Mouse (Mus musculus) midbrain, embryonic 16.5 days (tissue): Measurements from ENCODE around the gene Ociad2. TPM values are rescaled to one million over a fixed set of nuclear protein-coding genes. Genes with fewer than 3 reads are reported as not detected.

Experiments used
- ATAC-seq: fragments of 200-750 bp; cut with Nextera tagmentation; 2 replicates; pipeline ENCODE4 v1.8.0; 2017; ENCODE audit warnings: moderate TSS enrichment
- H3K27ac ChIP-seq: fragments of 300-500 bp; sonication (generic); 2 replicates; pipeline ENCODE4 v1.5.1; 2014; ENCODE audit warnings: mild to moderate bottlenecking, low read length, mixed read lengths
- H3K27me3 ChIP-seq: fragments of 300-500 bp; sonication (generic); 2 replicates; pipeline ENCODE4 v1.6.1; 2014; ENCODE audit warnings: low read depth, low read length, mixed read lengths; ENCODE audit not compliant: control insufficient read depth, insufficient read depth
- H3K36me3 ChIP-seq: fragments of 300-500 bp; sonication (generic); 2 replicates; pipeline ENCODE4 v1.6.1; 2014; ENCODE audit warnings: mild to moderate bottlenecking, low read length, moderate library complexity, mixed read lengths; ENCODE audit not compliant: control insufficient read depth, insufficient read depth
- H3K4me1 ChIP-seq: fragments of 300-500 bp; sonication (generic); 2 replicates; pipeline ENCODE4 v1.6.1; 2014; ENCODE audit warnings: mild to moderate bottlenecking, low read length, mixed read lengths; ENCODE audit not compliant: control insufficient read depth, insufficient read depth
- H3K4me2 ChIP-seq: fragments of 300-500 bp; sonication (generic); 2 replicates; pipeline ENCODE4 v1.6.1; 2014; ENCODE audit warnings: mild to moderate bottlenecking, low read length, mixed read lengths
- H3K4me3 ChIP-seq: fragments of 300-500 bp; sonication (generic); 2 replicates; pipeline ENCODE4 v1.5.1; 2014; ENCODE audit warnings: low read depth, mild to moderate bottlenecking, low read length, moderate library complexity, mixed read lengths
- H3K9ac ChIP-seq: fragments of 300-500 bp; sonication (generic); 2 replicates; pipeline ENCODE4 v1.6.1; 2014; ENCODE audit warnings: low read depth, low read length, mixed read lengths
- H3K9me3 ChIP-seq: fragments of 300-500 bp; sonication (generic); replicated peaks from 2 replicates; pipeline ENCODE4 v1.6.1; 2014; ENCODE audit warnings: mild to moderate bottlenecking, low read length, mixed read lengths; ENCODE audit not compliant: control insufficient read depth, poor library complexity, severe bottlenecking
- WGBS: fragments of 180-500 bp; shearing (Covaris S2); extraction: QIAGEN DNeasy Blood & Tissue Kit; methylation state at CpG from one replicate; pipeline ENCODE4 v1.1.7; 2014; 5-methylcytosine and 5-hydroxymethylcytosine counted together
- polyA plus RNA-seq: library from polyadenylated mRNA; unstranded; fragments of >200 nt; fragmentation: Nextera tagmentation; extraction: Ambion mirVana; gene quantifications from 2 replicates; pipeline ENCODE4 v1.2.1, GENCODE M21; 2015

Ociad2 gene
- polyA plus RNA-seq, 1 experiment from 2014 or later: 34.5 TPM

- H3K4me3 ChIP-seq: no peak overlapping the region
- no peak for ATAC-seq
- no peaks in the 10 kb centered on the region for H3K27me3 ChIP-seq
- no peak overlapping the region for H3K27ac ChIP-seq
- H3K4me2 ChIP-seq: no peak overlapping the region
- H3K4me1 ChIP-seq: no peaks in the 10 kb centered on the region; the same call in 1 of the 2 replicates
- H3K9ac ChIP-seq: no peak overlapping the region
- H3K9me3 ChIP-seq: no peaks in the 10 kb centered on the region
- WGBS: 50% methylated on average over 3 of the region's 3 CpGs
- no peaks in the 10 kb centered on the region for H3K36me3 ChIP-seq
These were observed 32.4 kb upstream of the Ociad2 start for GRCm38 (mm10) chr5:73373184-73373583.

- Histone ChIP-seq H3K4me2 (no peak overlapping the region), H3K9ac (no peak overlapping the region), H3K4me3 (no peak overlapping the region), H3K4me1 (no peaks in the 10 kb centered on the region; the same call in 1 of the 2 replicates), H3K27me3 (no peaks in the 10 kb centered on the region), H3K9me3 (no peaks in the 10 kb centered on the region), H3K36me3 (no peaks in the 10 kb centered on the region), H3K27ac (no peak overlapping the region)
- 75% methylated on average over 5 of the region's 5 CpGs for WGBS
- no peak for ATAC-seq
These were observed 31.8 kb upstream of the Ociad2 start for GRCm38 (mm10) chr5:73372601-73373000.

- Histone ChIP-seq H3K4me2 (no peak overlapping the region), H3K4me3 (no peak overlapping the region), H3K36me3 (no peaks in the 10 kb centered on the region), H3K9ac (no peak overlapping the region), H3K27ac (no peak overlapping the region), H3K4me1 (no peaks in the 10 kb centered on the region), H3K27me3 (no peaks in the 10 kb centered on the region), H3K9me3 (no peaks in the 10 kb centered on the region)
- no peak for ATAC-seq
- WGBS: 44% methylated on average over 3 of the region's 3 CpGs
These were observed 28.9 kb upstream of the Ociad2 start for GRCm38 (mm10) chr5:73369731-73370130.

GRCm38 (mm10) chr5:73368845-73369447 lies 28.1 kb upstream of the Ociad2 start:
- no peak for ATAC-seq
- no peaks in the 10 kb centered on the region for H3K27me3 ChIP-seq
- H3K9me3 ChIP-seq: no peaks in the 10 kb centered on the region
- no peaks in the 10 kb centered on the region for H3K4me1 ChIP-seq
- no peaks in the 10 kb centered on the region for H3K36me3 ChIP-seq
- no peak overlapping the region for H3K27ac ChIP-seq
- WGBS: 71% methylated on average over 10 of the region's 10 CpGs
- H3K4me2 ChIP-seq: no peak overlapping the region
- H3K9ac ChIP-seq: no peak overlapping the region
- H3K4me3 ChIP-seq: no peak overlapping the region

GRCm38 (mm10) chr5:73367906-73368305 lies 27.1 kb upstream of the Ociad2 start:
- WGBS: 63% methylated on average over 4 of the region's 4 CpGs
- no peak overlapping the region for H3K9ac ChIP-seq
- H3K4me3 ChIP-seq: no peak overlapping the region
- H3K36me3 ChIP-seq: no peaks in the 10 kb centered on the region
- ATAC-seq: no peak
- H3K4me1 ChIP-seq: no peaks in the 10 kb centered on the region
- H3K27me3 ChIP-seq: no peaks in the 10 kb centered on the region
- no peaks in the 10 kb centered on the region for H3K9me3 ChIP-seq
- no peak overlapping the region for H3K27ac ChIP-seq
- no peak overlapping the region for H3K4me2 ChIP-seq

- Histone ChIP-seq H3K36me3 (no peaks in the 10 kb centered on the region), H3K27me3 (no peaks in the 10 kb centered on the region), H3K27ac (no peak overlapping the region), H3K9ac (no peak overlapping the region), H3K4me3 (no peak overlapping the region), H3K9me3 (no peaks in the 10 kb centered on the region), H3K4me2 (no peak overlapping the region), H3K4me1 (peaks cover 7% of the 10 kb centered on the region; the same call in 1 of the 2 replicates)
- ATAC-seq: no peak
- 92% methylated on average over 2 of the region's 2 CpGs for WGBS
These were observed 23.5 kb upstream of the Ociad2 start for GRCm38 (mm10) chr5:73364107-73364864.

GRCm38 (mm10) chr5:73362791-73363190 lies 22.0 kb upstream of the Ociad2 start:
- Histone ChIP-seq H3K9ac (no peak overlapping the region), H3K4me1 (peaks cover 7% of the 10 kb centered on the region; the same call in 1 of the 2 replicates), H3K27me3 (no peaks in the 10 kb centered on the region), H3K9me3 (no peaks in the 10 kb centered on the region), H3K36me3 (no peaks in the 10 kb centered on the region), H3K4me3 (no peak overlapping the region), H3K4me2 (no peak overlapping the region), H3K27ac (no peak overlapping the region)
- 74% methylated on average over 5 of the region's 5 CpGs for WGBS
- no peak for ATAC-seq

GRCm38 (mm10) chr5:73362338-73362737 lies 21.5 kb upstream of the Ociad2 start:
- no peak for ATAC-seq
- Histone ChIP-seq H3K9me3 (no peaks in the 10 kb centered on the region), H3K4me3 (no peak overlapping the region), H3K4me2 (no peak overlapping the region), H3K36me3 (no peaks in the 10 kb centered on the region), H3K4me1 (peaks cover 7% of the 10 kb centered on the region; the same call in 1 of the 2 replicates), H3K27me3 (no peaks in the 10 kb centered on the region), H3K9ac (no peak overlapping the region), H3K27ac (no peak overlapping the region)
- WGBS: 85% methylated on average over 7 of the region's 7 CpGs

- Histone ChIP-seq H3K36me3 (no peaks in the 10 kb centered on the region), H3K4me1 (peaks cover 7% of the 10 kb centered on the region; the same call in 1 of the 2 replicates), H3K27ac (no peak overlapping the region), H3K4me3 (no peak overlapping the region), H3K9me3 (no peaks in the 10 kb centered on the region), H3K4me2 (peak overlapping the region; percentile 48; the same call in 1 of the 2 replicates), H3K9ac (no peak overlapping the region), H3K27me3 (no peaks in the 10 kb centered on the region)
- 32% methylated on average over 12 of the region's 12 CpGs for WGBS
- ATAC-seq: no peak
These were observed 19.4 kb upstream of the Ociad2 start for GRCm38 (mm10) chr5:73360240-73360639.
